Mouse (Mus musculus) heart, embryonic 14.5 days (tissue): ENCODE measurements at regions not wholly inside any gene's neighbourhood (a gene's known extent, or its start where the extent isn't known, plus 50 kb on each side); places are given as distances from the start of the nearest gene placed in this dataset.

ENCODE experiments used
- ATAC-seq: fragments of 200-750 bp; cut with Nextera tagmentation; 2 replicates; pipeline ENCODE4 v1.8.0; 2017; ENCODE audit warnings: low read depth, moderate TSS enrichment; ENCODE audit not compliant: insufficient number of reproducible peaks, insufficient read depth, low FRiP score
- H3K27ac ChIP-seq, 2 experiments: fragments of 200-500 bp in 1 of 2; fragments of 300-500 bp in 1 of 2; sonication (generic) in 1 of 2; replicated peaks in 1 of 2; 2 replicates each; pipeline ENCODE4 v1.5.1; 2012 to 2014; ENCODE audit warnings: low read depth in 2 of 2, low read length in 2 of 2, control low read depth in 1 of 2, mild to moderate bottlenecking in 1 of 2, mixed read lengths in 1 of 2; ENCODE audit not compliant: control insufficient read depth in 1 of 2, insufficient read depth in 1 of 2
- H3K27me3 ChIP-seq: fragments of 300-500 bp; sonication (generic); 2 replicates; pipeline ENCODE4 v1.6.1; 2014; ENCODE audit warnings: mild to moderate bottlenecking, low read length, control low read depth; ENCODE audit not compliant: control insufficient read depth, insufficient read depth
- H3K36me3 ChIP-seq: fragments of 300-500 bp; sonication (generic); 2 replicates; pipeline ENCODE4 v1.6.1; 2014; ENCODE audit warnings: mild to moderate bottlenecking, control low read depth, low read length, mixed read lengths; ENCODE audit not compliant: control insufficient read depth, insufficient read depth
- H3K4me1 ChIP-seq, 2 experiments: fragments of 200-500 bp in 1 of 2; fragments of 300-500 bp in 1 of 2; sonication (generic) in 1 of 2; 2 replicates each; pipeline ENCODE4 v1.6.1; 2012 to 2014; ENCODE audit warnings: low read length in 2 of 2, control low read depth in 1 of 2, mixed read lengths in 1 of 2; ENCODE audit not compliant: control insufficient read depth in 2 of 2, insufficient read depth in 2 of 2
- H3K4me2 ChIP-seq: fragments of 300-500 bp; sonication (generic); 2 replicates; pipeline ENCODE4 v1.6.1; 2014; ENCODE audit warnings: mild to moderate bottlenecking, low read length
- H3K4me3 ChIP-seq, 2 experiments: fragments of 200-500 bp in 1 of 2; fragments of 300-500 bp in 1 of 2; sonication (generic) in 1 of 2; 2 replicates each; pipeline ENCODE4 v1.5.1; 2012 to 2014; ENCODE audit warnings: low read length in 2 of 2, mild to moderate bottlenecking in 2 of 2, control low read depth in 1 of 2, low read depth in 1 of 2, moderate library complexity in 1 of 2; ENCODE audit not compliant: control insufficient read depth in 1 of 2, insufficient read depth in 1 of 2
- H3K9ac ChIP-seq: fragments of 300-500 bp; sonication (generic); 2 replicates; pipeline ENCODE4 v1.6.1; 2014; ENCODE audit warnings: mild to moderate bottlenecking, low read length
- H3K9me3 ChIP-seq: fragments of 300-500 bp; sonication (generic); 2 replicates; pipeline ENCODE4 v1.6.1; 2016; ENCODE audit warnings: low read length, control low read depth; ENCODE audit not compliant: control insufficient read depth
- WGBS: fragments of 180-500 bp; shearing (Covaris S2); extraction: QIAGEN DNeasy Blood & Tissue Kit; methylation state at CpG from one replicate; pipeline ENCODE4 v1.1.7; 2014; 5-methylcytosine and 5-hydroxymethylcytosine counted together

- Histone ChIP-seq H3K27ac (no peak overlapping the region), H3K9me3 (no peaks in the 10 kb centered on the region), H3K9ac (no peak overlapping the region), H3K4me1 (no peaks in the 10 kb centered on the region), H3K27me3 (no peaks in the 10 kb centered on the region), H3K36me3 (no peaks in the 10 kb centered on the region), H3K4me2 (no peak overlapping the region), H3K4me3 (no peak overlapping the region)
- WGBS, result 41% methylated on average over 6 of the region's 6 CpGs
- no peak for ATAC-seq
Measured at GRCm38 (mm10) chr16:39102151-39102550, 209.7 kb downstream of the Igsf11 start.

- H3K4me2 ChIP-seq, result no peak overlapping the region
- WGBS, result 57% methylated on average over 9 of the region's 9 CpGs
- H3K4me3 ChIP-seq, result no peak overlapping the region
- no peak overlapping the region for H3K9ac ChIP-seq
- no peaks in the 10 kb centered on the region for H3K36me3 ChIP-seq
- no peak overlapping the region for H3K27ac ChIP-seq
- no peaks in the 10 kb centered on the region for H3K27me3 ChIP-seq
- H3K9me3 ChIP-seq, result no peaks in the 10 kb centered on the region
- ATAC-seq, result no peak
- H3K4me1 ChIP-seq, result no peaks in the 10 kb centered on the region
Measured at GRCm38 (mm10) chr16:39103360-39104095, 211.1 kb downstream of the Igsf11 start.

GRCm38 (mm10) chr16:39109383-39110033, 217.0 kb downstream of the Igsf11 start:
- H3K4me3 ChIP-seq, result peak overlapping the region in 1 of 2 experiments; percentile 9; a peak in 1 of 4 replicates
- WGBS, result 43% methylated on average over 15 of the region's 15 CpGs
- no peak for ATAC-seq
- peak overlapping the region; percentile 47 for H3K4me2 ChIP-seq
- no peaks in the 10 kb centered on the region for H3K27me3 ChIP-seq
- no peaks in the 10 kb centered on the region for H3K9me3 ChIP-seq
- H3K9ac ChIP-seq, result no peak overlapping the region
- H3K36me3 ChIP-seq, result no peaks in the 10 kb centered on the region
- no peak overlapping the region for H3K27ac ChIP-seq
- no peaks in the 10 kb centered on the region for H3K4me1 ChIP-seq

GRCm38 (mm10) chr16:39110089-39110488, 217.6 kb downstream of the Igsf11 start:
- no peaks in the 10 kb centered on the region for H3K4me1 ChIP-seq
- no peak overlapping the region for H3K4me2 ChIP-seq
- H3K36me3 ChIP-seq, result no peaks in the 10 kb centered on the region
- H3K27me3 ChIP-seq, result no peaks in the 10 kb centered on the region
- H3K9me3 ChIP-seq, result no peaks in the 10 kb centered on the region
- no peak overlapping the region for H3K4me3 ChIP-seq
- 79% methylated on average over 5 of the region's 5 CpGs for WGBS
- H3K9ac ChIP-seq, result no peak overlapping the region
- no peak overlapping the region for H3K27ac ChIP-seq
- ATAC-seq, result no peak

GRCm38 (mm10) chr16:39118059-39118458, 225.6 kb downstream of the Igsf11 start:
- Histone ChIP-seq H3K36me3 (no peaks in the 10 kb centered on the region), H3K4me3 (no peak overlapping the region), H3K9me3 (no peaks in the 10 kb centered on the region), H3K27me3 (no peaks in the 10 kb centered on the region), H3K4me2 (no peak overlapping the region), H3K27ac (no peak overlapping the region), H3K9ac (no peak overlapping the region), H3K4me1 (no peaks in the 10 kb centered on the region)
- 87% methylated on average over 3 of the region's 3 CpGs for WGBS
- no peak for ATAC-seq

- H3K9ac ChIP-seq, result no peak overlapping the region
- H3K4me3 ChIP-seq, result no peak overlapping the region
- H3K27ac ChIP-seq, result no peak overlapping the region
- no peak for ATAC-seq
- H3K27me3 ChIP-seq, result no peaks in the 10 kb centered on the region
- no peaks in the 10 kb centered on the region for H3K9me3 ChIP-seq
- H3K4me1 ChIP-seq, result no peaks in the 10 kb centered on the region
- no peak overlapping the region for H3K4me2 ChIP-seq
- WGBS, result 41% methylated on average over 4 of the region's 4 CpGs
- H3K36me3 ChIP-seq, result no peaks in the 10 kb centered on the region
Measured at GRCm38 (mm10) chr16:39119811-39120210, 227.3 kb downstream of the Igsf11 start.

GRCm38 (mm10) chr16:39123445-39123952, 231.0 kb downstream of the Igsf11 start:
- Histone ChIP-seq H3K36me3 (no peaks in the 10 kb centered on the region), H3K9ac (no peak overlapping the region), H3K4me1 (no peaks in the 10 kb centered on the region), H3K27me3 (no peaks in the 10 kb centered on the region), H3K27ac (no peak overlapping the region), H3K4me2 (no peak overlapping the region), H3K9me3 (no peaks in the 10 kb centered on the region), H3K4me3 (no peak overlapping the region)
- ATAC-seq, result no peak
- 64% methylated on average over 8 of the region's 8 CpGs for WGBS
